Mouse (Mus musculus) adrenal gland, adult 2 months (tissue): Measurements from ENCODE around the gene Bscl2. TPM values are rescaled to one million over a fixed set of nuclear protein-coding genes. Genes with fewer than 3 reads are reported as not detected.

Source experiments
- DNase-seq: peaks from one replicate; pipeline ENCODE4 v3.0.0; 2021
- long read RNA-seq: library from polyadenylated mRNA; stranded (forward); transcript quantifications from one replicate; pipeline ENCODE4 v2.0.0, GENCODE M21; 2021
- polyA plus RNA-seq: library from polyadenylated mRNA; depleted of rRNA; stranded (reverse); fragments of >200 nt; gene quantifications from 2 replicates; pipeline ENCODE4 v1.2.3, GENCODE M21; 2012; rRNA removed
- total RNA-seq, 2 experiments: library from RNA; stranded (reverse); gene quantifications; 2 replicates each; pipeline ENCODE4 v1.2.3; 2021

The Bscl2 gene
- total RNA-seq = 100 to 1,000 TPM; 178 to 191 TPM
- polyA plus RNA-seq = 373 and 386 TPM in 2 replicates
- long read RNA-seq, transcript Bscl2-208 (10 exons, 1,911 nt) = minor isoform, 14 of 171 reads
- long read RNA-seq, transcript Bscl2-201 (11 exons, 1,388 nt) = major isoform, 76 of 171 reads
- long read RNA-seq, transcript Bscl2-210 (12 exons, 1,962 nt) = minor isoform, 41 of 171 reads
- long read RNA-seq, partial matches to known transcripts = 4 of 171 reads
- long read RNA-seq, other reads (novel, unspliced or antisense) = 32 of 171 reads

DNA sequence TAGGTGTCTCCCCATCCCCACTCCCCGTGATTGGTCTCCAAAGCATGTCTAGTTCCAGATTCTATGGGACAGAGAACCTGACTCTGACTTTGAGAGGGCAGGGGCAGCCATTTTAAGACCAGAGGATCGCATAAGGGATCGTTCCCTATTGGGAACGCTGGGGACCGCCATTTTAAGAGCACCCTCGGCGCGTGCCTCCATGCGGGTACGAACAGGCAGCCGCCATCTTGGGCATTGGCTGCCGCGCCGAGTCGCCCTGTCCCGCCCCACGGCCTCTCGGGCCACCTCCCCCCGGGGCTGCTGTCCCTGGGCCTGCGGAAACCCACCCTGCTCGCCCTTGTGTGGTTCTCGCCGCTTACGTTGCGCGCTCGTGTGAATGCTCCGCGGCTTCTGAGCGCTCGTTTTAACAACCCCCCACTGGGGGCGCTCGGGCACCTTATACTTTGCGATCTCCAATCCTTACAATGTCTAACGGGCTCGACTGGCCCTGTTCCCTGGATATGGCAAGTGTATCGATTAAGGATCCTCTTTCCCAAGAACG is at the start of gene Bscl2:
Gene Bscl2, plus strand, starts transcription at position 217 of the 541 bp plus-strand sequence.
- peak; percentile 90 for DNase-seq

DNA sequence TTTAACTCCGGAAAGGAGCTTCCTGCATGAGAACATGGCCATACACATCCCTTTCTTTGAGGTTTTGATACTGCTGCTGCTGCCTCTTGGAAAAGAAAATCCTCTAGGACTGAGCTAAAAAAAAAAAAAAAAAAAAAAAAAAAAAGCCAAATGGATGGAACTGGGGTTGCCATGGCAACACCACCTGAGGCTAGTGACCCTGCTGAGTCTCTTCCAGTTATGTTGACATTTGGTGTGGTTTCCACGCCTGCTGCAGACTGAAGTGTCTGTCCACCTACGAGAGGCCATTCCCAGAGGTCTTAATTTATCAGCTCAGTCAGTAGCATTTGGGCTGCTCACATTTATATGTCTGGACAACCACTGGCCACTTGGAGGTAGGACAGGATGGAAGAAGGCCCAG is 48.7 kb upstream of the Bscl2 start:
- no peak for DNase-seq

DNA sequence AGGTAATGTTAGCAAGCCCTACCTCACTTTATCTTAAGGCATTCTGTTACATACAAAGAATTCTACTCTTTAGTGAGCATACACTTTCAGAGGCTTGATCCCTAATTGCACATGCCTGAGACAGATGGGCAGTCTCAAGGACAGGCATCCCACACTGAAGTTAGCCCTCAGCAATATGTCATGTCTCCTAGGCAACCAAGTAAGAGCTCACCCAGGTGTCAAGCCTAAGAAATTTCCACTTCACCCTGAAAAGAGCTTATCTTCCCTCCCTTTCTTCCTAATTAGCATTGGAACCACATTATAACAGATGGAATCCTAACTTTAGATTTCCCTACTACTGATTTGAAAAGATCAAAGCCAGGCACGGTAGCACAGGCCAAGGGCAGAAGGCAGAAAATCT is 48.1 kb upstream of the Bscl2 start:
- no peak for DNase-seq

DNA sequence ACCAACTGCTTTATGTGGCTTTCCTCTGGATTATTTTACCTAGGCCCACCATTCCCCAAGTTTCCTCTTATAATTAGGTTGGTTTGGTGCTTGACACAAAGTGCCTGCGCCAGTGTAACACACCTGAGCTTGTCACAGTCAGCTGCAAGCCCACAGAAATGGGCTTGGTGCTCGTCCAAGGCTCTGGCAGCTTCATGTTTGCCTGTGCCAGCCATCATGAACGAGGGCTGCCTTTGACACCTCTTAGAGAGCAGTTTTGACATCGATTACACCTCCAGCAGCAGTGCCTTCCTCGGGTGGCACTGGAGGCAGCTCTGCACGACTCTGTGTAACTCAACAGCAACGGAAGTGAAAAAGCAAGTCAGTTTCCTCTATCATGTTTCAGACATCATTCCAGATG is 47.1 kb upstream of the Bscl2 start:
- no peak for DNase-seq

DNA sequence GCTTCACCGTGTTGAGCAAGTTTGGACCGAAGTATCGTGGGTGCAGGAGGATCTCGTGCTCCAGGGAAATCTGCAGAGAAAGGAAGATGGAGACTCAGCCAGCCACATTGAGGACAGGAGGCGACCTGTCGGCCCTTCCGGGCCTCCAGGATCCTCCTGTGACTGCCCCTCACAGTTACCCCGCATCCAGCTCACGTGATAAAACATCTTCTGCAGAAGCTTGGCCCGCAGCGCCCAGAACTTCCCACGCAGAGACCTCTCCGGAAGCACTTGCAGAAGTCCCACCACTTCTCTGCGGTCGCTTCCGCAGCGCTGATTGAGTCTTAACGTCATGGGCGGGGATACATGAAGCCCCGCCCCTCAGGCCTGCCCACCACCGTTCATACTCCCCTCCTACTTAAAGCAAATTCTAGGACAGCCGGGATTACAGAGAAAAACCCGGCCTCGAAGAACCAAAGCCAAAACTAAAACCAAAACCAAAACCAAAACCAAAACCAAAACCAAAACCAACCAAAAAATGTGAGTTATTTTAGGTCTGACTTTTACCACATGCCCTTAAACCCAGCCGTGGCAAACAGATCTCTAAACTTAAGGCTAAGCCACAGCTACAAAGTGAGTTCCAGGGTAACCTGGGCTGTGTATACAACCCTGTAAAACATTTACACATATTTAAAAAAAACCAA is 38.9 kb upstream of the Bscl2 start, which contains the start of gene Polr2g:
Gene Polr2g, minus strand, starts transcription at position 314 of the 683 bp plus-strand sequence.
- peak; percentile 94 for DNase-seq

DNA sequence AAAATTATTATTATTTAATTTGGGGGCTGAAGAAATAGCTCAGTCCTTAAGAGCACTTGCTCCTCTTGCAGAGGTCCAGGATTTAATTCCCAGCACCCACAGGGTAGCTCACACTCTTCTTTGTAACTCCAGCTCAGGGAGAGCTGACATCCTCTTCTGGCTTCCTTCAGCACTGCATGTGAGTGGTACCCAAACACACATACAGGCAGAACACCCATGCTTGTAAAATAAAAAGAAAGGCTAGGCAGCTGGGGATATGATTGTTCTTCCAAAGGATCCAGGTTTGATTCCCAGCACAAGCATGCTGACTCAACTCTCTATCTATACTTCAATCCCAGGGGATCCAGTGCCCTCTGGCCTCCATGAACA is 38.3 kb upstream of the Bscl2 start:
- DNase-seq = no peak

DNA sequence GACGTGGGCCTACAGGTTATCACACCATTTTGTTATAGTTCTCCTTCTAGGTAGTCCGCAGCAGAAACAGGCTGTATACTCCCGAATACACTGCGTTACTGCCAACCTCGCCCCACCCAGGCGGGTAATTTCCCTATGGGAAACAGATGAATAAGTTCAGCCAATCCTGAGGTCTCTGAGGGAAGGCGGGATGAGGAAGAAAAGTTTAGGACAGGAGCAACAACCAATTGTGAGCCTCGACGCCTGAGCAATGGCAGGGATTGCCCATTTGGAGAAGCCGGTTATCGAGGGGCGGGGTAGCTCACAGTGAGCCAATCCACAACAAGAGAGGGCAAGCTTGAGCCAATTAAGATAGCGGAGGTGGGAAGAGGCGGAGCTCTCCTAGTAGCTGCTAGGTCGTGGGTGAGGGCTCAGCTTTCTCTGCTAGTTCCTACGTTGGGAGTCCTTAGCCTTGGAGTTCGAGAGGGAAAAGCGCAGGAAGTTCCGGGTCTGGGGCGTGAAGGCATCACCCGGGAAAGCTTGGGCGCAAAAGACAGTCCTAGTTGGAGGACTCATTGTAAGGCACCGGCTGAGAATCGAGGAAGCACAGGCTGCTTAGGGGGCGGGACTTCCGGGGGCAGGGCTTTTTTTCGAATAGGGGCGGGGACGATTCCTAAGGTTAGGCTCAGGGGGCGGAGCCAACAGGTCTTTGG is 35.0 kb upstream of the Bscl2 start, which contains the start of gene Zbtb3:
Gene Zbtb3, plus strand, starts transcription at position 426 of the 692 bp plus-strand sequence.
- DNase-seq = peak; percentile 96

DNA sequence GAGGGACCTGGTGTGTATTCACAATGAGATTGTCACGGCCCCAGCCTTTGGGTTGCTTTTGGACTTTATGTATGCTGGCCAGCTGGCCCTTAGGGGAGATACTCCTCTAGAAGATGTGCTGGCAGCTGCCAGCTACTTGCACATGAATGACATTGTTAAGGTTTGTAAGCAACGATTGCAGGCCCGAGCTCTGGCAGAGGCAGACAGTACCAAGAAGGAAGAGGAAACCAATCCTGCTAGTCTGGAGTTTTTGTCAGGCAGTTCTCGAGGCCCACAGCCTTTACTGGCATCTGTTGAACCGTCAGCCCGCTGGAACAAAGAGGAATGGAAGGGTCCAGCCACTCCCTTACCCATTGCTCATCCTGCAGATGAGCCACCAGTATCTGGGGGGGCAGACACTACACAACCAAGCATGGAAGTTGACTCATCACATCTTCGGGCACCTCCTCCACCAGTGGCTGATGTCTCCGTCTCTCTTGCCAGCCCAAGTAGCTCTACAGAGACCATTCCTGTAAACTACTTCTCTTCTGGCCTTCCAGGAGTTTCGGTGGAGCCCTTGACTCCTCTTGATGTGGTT is 34.0 kb upstream of the Bscl2 start:
- no peak for DNase-seq

DNA sequence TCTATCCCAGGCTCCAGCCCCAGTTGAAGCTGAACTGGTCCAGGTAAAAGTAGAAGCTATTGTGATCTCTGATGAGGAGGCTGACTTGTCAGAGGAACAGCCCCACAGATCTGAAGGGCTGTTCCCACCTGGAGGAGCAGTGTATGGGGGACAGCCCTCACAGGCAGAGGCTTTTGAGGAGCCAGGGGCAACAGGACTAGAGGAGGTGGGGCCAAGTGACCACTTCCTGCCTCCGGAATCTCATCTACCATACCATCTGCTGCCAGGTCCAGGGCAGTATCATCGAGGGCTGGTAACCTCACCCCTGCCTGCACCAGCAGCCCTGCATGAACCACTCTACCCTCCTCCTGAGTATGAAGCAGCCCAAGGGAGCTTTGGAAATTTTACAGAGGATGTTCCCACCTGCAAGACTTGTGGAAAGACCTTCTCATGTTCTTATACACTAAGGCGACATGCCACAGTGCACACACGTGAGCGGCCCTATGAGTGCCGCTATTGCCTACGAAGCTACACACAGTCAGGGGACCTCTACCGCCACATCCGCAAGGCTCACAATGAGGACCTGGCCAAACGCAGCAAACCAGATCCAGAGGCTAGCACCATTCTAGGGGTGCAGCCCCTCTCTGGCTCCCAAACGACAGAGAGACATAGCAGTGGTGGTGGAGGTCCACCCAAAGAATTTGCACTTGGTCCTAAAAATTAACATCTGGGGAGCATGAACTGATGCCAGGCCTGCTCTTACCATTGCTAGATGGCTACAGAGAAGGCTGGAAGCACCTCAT is 33.2 kb upstream of the Bscl2 start:
- no peak for DNase-seq

DNA sequence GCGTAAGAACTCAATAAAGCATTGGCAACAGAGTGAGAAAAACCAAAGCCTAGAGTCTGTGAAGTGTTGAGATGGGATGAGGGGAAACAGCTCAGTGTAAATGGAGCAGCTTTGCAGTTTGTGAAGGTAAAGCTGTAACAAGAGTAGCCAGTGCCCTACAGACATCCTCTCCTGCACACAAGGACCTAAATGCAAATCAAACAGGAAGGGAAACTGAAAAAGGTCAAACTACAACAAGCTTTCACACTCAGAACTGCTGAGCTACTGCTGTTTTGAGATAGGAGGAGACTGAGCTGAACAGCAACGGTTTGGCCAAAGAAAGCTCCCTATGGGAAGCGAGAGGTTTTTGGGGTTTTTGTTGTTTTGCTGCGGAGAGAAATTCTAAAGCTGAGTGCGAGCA is 30.5 kb upstream of the Bscl2 start:
- no peak for DNase-seq

DNA sequence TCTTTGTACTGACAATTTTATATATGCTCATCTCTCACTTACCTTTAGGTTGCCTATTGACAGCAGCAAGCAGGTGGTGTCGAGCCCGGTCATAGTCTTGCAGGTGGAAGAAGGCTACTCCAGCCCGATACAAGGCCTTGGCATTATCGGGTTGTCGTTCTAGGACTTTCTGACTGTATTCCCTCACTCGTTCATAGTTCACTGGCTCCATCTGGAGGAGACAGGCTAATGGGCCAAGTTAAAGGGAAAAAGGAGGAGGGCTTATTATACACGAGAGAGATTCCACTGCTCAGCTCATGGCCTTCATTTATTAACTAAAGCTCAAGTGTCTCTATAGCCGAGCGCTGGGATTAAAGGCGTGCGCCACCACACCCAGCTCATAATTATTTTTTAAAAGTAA is 21.5 kb upstream of the Bscl2 start:
- peak; percentile 59 for DNase-seq

DNA sequence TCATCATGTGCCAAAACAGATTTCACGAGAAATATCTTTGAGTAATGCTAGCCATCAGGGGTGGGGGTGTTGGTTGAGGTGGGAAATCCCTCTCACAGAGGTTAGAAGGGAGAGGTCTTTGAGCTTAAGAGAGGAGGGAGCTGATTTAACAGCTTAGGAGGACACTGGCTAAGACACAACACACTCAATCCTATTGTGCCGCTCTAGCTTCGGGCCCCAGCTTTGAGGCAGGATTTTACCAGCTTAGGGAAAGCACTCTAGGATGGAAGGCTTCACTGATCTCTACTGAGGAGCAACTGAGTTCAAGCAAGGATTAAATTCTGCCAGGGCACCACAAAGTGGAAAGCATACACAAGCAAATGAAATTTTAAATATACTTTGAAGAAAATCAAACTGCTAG is 20.3 kb upstream of the Bscl2 start:
- DNase-seq = no peak

DNA sequence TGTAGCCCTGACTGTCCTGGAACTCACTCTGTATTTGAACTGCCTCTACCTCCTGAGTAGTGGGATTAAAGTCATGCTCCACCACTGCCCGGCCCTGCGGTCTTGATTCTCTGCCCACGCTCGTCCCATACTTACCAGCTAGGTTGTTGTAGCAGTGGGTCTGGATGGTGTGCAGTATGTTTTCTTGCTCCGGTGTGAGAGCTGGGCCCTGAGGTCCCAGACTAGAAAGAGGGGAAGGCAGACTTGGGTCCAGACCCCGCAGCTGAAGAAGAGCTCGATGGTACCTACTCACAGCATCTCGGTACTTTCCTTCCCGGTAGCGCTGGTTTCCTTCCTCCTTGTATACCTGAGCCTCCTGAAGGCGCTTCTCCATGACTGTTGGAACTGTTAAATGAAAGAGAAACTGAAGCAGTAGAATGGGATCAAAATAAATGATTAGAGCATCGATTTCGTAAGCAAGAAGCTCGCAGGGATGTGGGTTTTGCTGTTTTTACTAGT is 18.9 kb upstream of the Bscl2 start:
- no peak for DNase-seq

DNA sequence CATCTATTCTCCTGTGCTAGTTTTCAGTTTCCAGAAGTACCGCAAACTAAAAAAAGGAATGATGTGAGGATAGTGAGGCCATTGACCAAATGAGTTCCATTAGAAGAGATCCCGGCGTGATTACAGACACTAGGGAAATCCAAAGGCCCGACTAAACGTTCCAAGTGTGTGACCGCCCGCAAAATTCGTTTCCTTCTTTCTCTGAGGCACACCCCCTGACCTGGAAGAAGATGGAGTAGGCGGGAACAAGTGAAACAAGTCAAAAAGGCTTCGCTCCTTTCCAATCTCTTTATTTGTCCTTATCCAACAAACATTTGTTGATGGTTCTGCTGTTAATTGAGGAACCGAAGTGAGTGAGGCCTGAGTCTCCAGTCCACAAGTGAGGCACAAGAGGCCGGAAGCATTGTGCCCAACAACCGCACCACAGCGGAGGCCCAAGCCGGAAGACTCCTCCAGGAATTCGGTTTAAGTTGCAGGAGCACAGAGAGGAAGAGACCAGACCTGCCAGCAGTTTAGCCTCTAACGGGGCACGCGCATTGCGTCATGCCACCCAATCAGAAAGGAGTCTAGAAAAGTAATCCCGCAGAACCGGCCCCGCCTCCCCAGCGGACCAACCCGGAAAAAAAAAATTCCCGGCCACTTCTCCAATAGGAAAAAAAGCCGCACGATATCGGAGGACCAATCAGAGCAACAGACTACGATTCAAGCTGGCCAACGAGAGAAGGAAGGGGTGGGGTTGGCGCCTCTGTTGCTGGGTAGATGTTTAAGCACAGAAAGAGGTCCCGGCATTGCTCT is 18.3 kb upstream of the Bscl2 start, which contains the start of gene Ttc9c:
Gene Ttc9c, minus strand, starts transcription at position 533 of the 795 bp plus-strand sequence.
- DNase-seq = peak; percentile 98

DNA sequence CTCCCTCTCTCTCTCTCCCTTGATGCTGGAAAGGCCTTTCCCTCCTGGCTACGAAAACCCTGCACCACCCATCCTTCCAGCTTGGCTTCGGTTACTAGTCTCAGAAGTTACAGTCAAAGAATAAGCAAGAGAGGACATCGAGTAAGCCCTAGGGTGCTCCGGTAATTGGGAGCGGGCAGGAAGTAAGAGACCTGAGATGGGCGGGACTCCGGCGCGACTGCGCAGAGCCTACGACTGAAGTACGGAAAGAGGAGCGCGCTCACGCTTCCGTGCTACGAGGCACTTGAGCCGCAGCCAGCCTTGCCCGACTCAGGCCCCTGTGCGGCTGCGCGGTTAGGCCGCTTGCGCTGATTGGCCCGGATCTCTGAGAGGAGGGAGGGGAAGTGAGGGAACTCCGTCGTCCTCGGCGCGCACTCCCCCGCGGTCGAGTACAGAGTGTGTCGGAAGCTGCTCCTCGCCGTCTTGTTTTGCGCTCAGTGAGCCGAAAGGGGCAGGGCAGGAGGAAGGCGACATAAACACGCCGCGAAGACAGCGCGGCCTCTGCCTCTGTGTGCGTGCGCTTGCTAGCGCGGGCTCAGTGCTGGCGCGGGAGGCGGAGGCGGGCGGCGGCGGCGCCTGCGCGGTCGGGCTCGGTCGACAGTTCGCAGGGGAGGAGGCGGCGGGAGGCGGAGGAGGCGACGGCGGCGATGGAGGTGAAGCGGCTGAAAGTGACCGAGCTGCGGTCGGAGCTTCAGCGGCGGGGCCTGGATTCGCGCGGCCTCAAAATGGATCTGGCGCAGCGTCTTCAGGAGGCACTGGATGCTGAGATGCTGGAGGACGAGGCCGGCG is 17.5 kb upstream of the Bscl2 start, which contains the start of gene Hnrnpul2:
Gene Hnrnpul2, plus strand, starts transcription at position 415 of the 828 bp plus-strand sequence.
- peak; percentile 99 for DNase-seq

DNA sequence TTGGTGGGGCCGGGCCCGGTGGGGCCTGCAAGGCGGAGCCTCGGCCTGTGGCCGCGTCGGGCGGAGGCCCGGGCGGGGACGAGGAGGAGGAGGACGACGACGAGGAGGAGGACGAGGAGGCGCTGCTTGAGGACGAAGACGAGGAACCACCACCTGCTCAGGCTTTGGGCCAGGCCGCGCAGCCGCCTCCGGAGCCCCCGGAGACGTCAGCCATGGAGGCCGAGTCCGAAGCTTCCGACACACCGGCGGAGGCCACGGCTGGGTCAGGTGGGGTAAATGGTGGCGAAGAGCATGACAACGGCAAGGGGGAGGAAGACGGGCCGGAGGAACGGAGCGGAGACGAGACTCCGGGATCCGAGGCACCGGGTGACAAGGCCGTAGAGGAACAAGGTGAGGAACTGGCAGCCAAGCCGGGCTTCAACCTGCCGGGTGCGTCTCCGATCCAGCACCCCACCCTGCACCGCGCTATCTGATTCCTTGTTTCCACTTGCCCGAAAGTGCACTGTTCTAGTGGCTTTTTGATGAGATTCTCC is 16.8 kb upstream of the Bscl2 start:
- DNase-seq = no peak

DNA sequence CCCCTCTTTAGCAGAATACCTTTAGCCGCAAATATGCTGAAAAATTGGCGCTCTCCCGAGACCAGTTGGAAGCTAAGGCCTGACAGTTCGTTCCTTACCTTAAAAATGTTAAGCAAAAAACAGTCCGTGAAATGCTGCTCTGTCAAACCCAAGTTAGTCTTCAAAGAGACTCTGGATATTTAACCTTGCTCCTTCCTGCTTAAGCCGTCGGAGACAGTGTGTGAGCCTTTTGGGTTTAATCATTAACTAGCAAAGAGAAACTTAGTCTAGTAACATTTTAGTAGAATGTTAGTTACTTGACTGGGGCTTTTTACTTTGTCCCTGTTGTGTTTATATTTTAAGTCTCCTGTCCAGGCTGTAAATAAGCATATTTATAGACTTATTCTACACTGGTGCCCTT is 16.1 kb upstream of the Bscl2 start:
- DNase-seq = no peak

DNA sequence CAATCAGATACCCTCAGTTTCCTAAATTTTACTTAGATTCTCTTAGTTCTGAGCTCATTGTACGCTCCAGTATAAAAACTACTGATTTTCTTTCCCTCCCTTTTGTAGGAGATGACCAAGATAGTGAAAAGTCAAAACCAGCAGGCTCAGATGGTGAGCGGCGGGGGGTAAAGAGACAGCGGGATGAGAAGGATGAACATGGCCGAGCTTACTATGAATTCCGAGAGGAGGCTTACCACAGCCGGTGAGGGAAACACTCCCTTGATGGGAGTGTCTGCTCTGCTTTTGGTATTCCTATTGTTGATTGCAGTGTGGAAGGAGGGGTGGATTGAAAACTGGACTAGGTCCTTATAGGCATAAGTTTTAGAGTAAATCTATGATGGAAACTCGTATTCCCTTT is 14.6 kb upstream of the Bscl2 start:
- DNase-seq = no peak

DNA sequence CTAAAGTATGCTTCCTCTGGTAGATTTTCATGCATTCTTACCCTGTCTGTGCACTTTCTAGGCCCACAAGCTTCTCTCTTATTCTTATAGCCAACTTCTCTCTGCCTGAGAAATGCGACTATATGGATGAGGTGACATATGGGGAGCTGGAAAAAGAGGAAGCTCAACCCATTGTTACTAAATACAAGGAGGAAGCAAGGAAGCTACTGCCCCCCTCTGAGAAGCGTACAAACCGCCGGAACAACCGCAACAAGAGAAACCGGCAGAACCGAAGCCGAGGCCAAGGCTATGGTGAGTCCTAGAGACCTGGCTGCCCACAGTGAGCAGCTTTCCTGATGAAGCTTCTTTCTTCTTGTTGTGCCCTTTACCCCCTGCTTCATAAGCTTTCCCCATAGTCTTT is 7.6 kb upstream of the Bscl2 start, which contains the start of gene AC129217.1:
Gene AC129217.1, plus strand, starts transcription at position 114 of the 400 bp plus-strand sequence.
- DNase-seq = no peak
